Mouse (Mus musculus): ENCODE results near the gene Nxph1.

Nxph1 gene

GRCm38 (mm10) chr6:9159191-9159590, 211.0 kb downstream of the Nxph1 start:
- TF ChIP-seq GATA4 (IDR thresholded peaks at IDR 0.05; ENCODE audit: insufficient replicate concordance, low read length), result no peak

DNA sequence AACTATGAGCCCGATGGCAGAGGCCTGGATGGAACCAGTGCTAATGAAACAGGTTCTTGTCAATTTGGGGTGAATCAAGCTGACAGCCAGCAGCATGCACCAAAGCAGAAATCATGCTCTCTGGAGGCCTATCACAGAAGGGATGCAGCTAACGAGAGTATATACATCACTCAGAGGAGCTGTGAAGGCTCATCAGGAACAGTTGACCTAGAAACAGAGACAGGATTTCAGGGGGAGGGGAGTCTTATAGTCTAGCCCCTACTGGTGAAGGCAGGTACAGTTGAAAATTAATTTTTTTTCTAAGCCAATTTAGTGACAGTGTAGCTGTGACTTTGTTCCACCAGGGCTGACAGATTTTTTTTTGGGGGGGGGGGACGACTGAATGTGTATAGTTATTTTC, 234.2 kb downstream of the Nxph1 start:
- TF ChIP-seq GATA4 (IDR thresholded peaks at IDR 0.05; ENCODE audit: insufficient replicate concordance, low read length), result no peak

GRCm38 (mm10) chr6:9210730-9211129, 262.5 kb downstream of the Nxph1 start:
- TF ChIP-seq GATA4 (IDR thresholded peaks at IDR 0.05; ENCODE audit: insufficient replicate concordance, low read length), result no peak

DNA sequence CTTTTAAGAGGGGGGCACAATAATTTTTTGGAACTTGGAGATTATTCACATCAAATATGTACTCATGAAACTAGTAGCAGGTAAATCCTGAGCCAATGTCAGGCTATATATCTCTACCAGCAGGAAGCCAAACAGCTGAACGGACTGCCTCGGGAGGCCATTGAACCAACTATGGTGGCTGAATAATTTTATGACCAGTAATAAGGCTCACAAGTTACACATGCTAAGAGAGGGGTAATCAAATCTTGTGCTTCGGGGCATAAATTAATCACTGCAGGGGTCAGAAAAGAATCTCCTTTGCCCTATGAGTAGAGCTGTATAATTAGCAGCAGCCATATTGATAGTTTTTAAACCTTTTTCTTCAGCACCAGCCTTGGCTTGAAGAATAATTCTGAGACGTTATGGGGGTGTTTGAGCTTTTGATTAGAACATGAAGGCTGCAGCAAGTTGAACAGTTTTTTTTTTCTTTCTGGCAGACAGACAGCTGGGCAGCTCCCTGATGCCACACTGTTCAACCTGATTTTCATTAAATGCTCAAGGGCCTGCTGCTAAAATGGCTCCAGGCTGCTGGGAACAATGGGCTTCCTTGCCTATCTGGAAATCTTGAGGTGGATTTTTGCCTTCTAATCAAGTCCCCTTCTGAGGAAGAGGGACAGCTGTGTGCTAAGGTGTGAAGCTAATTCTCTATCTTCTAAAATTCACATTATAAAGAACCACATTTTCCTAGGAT, 272.7 kb downstream of the Nxph1 start:
- TF ChIP-seq GATA4 (IDR thresholded peaks at IDR 0.05; ENCODE audit: insufficient replicate concordance, low read length), result no peak

- TF ChIP-seq GATA4 (IDR thresholded peaks at IDR 0.05; ENCODE audit: insufficient replicate concordance, low read length), result no peak
Measured at GRCm38 (mm10) chr6:9234802-9235201, 286.6 kb downstream of the Nxph1 start.

- TF ChIP-seq GATA4 (IDR thresholded peaks at IDR 0.05; ENCODE audit: insufficient replicate concordance, low read length), result no peak
Measured at GRCm38 (mm10) chr6:9267998-9268397, 319.8 kb downstream of the Nxph1 start.
